ENCODE assay signal across 13 mouse cellular contexts in the genomic region with DNA sequence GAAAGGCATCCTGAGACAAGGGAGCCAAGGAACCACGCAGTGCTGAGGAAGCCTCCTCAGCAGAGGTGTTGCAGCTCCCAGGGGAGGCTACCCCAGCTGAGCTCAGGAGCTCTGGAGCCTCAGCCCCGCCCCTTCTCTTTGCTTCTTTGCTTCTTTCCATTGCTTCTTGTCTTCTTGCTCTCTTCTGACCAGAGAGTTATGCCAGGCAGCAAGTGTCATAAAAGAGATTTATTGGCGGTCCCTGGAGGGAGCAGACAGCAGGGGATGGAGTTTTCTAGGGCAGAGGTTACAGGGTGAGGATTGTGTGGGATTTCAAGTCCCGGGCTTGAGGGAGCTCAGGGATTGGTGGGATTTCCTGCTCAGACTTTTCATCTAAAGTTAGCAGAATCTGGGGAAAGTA.
DNase-seq lines count a peak whose midpoint lies in the region; ATAC-seq lines count a peak whose summit lies in the region.
"Had no signal": no experiment of that assay in that cellular context is flagged by ENCODE, and none has a peak within 500 bp of the region (broad histone marks: within the 10 kb centered on the region; RNA-seq: fewer than 3 reads in every experiment).

No protein-coding gene starts in this region.

- H3K4me3 ChIP-seq in intestine, embryonic 16.5 days (ENCODE audit: low read length) = no peak overlapping the region
- H3K4me3 ChIP-seq in hindbrain, embryonic 16.5 days (ENCODE audit: low read length) = no peak overlapping the region
- H3K4me3 ChIP-seq: forebrain, embryonic 12.5 days; liver, embryonic 15.5 days; megakaryocyte, embryonic 14.5 days had no signal

- no peak overlapping the region for H3K9ac ChIP-seq in intestine, embryonic 16.5 days (ENCODE audit: low read depth, low read length)
- H3K9ac ChIP-seq in hindbrain, embryonic 16.5 days (ENCODE audit: low read depth, low read length) = no peak overlapping the region; the same call in 1 of the 2 replicates
- H3K9ac ChIP-seq: forebrain, embryonic 12.5 days; liver, embryonic 15.5 days had no signal

- peaks cover 11% of the 10 kb centered on the region for H3K4me1 ChIP-seq in intestine, embryonic 16.5 days (ENCODE audit: control insufficient read depth, insufficient read depth, low read length)
- no peaks in the 10 kb centered on the region for H3K4me1 ChIP-seq in hindbrain, embryonic 16.5 days (ENCODE audit: control insufficient read depth, insufficient read depth, low read depth, low read length)
- H3K4me1 ChIP-seq: liver, embryonic 15.5 days; megakaryocyte, embryonic 14.5 days had no signal

- no peak overlapping the region for H3K4me2 ChIP-seq in intestine, embryonic 16.5 days (ENCODE audit: low read depth, low read length)
- H3K4me2 ChIP-seq in hindbrain, embryonic 16.5 days (ENCODE audit: low read length) = no peak overlapping the region
- H3K4me2 ChIP-seq: forebrain, embryonic 12.5 days; liver, embryonic 15.5 days had no signal

- no peaks in the 10 kb centered on the region for H3K9me3 ChIP-seq in intestine, embryonic 16.5 days (ENCODE audit: control insufficient read depth, low read length)
- H3K9me3 ChIP-seq in hindbrain, embryonic 16.5 days (ENCODE audit: control insufficient read depth, low read length) = no peaks in the 10 kb centered on the region
- H3K9me3 ChIP-seq: forebrain, embryonic 12.5 days; liver, embryonic 15.5 days; megakaryocyte, embryonic 14.5 days had no signal

- 17% methylated on average over 4 of the region's 4 CpGs for WGBS in intestine, embryonic 16.5 days
- 30% methylated on average over 4 of the region's 4 CpGs for WGBS in hindbrain, embryonic 16.5 days

- peak; percentile 7 for DNase-seq in embryo, embryonic 10 days (ENCODE audit: low spot score)
- no peak for DNase-seq in embryo, embryonic 9.5 days (ENCODE audit: extremely low spot score)
- DNase-seq in lung, postnatal 10 days = peak; percentile 37
- no peak for DNase-seq in lung, postnatal 36 days
- DNase-seq in mesoderm, embryonic 11.5 days (ENCODE audit: low read depth, low spot score) = peak; percentile 83
- DNase-seq in gastrocnemius, adult 18-20 months (ENCODE audit: low spot score) = no peak
- DNase-seq: B cell, adult 2 months; gastrocnemius, postnatal 36 days had no signal

- H3K36me3 ChIP-seq in intestine, embryonic 16.5 days (ENCODE audit: control insufficient read depth, insufficient read depth, low read length) = no peaks in the 10 kb centered on the region
- H3K36me3 ChIP-seq in hindbrain, embryonic 16.5 days (ENCODE audit: control insufficient read depth, insufficient read depth, low read length) = no peaks in the 10 kb centered on the region
- H3K36me3 ChIP-seq: forebrain, embryonic 12.5 days; liver, embryonic 15.5 days had no signal

- H3K27me3 ChIP-seq in intestine, embryonic 16.5 days (replicated peaks; ENCODE audit: control insufficient read depth, insufficient read depth, low read length) = no peaks in the 10 kb centered on the region
- H3K27me3 ChIP-seq in hindbrain, embryonic 16.5 days (replicated peaks; ENCODE audit: control insufficient read depth, insufficient read depth, low read length) = no peaks in the 10 kb centered on the region
- H3K27me3 ChIP-seq: forebrain, embryonic 12.5 days; liver, embryonic 15.5 days had no signal

- peak; percentile 65 for ATAC-seq in intestine, embryonic 16.5 days
- no peak for ATAC-seq in hindbrain, embryonic 16.5 days

- H3K27ac ChIP-seq in intestine, embryonic 16.5 days (ENCODE audit: low read length) = no peak overlapping the region
- no peak overlapping the region for H3K27ac ChIP-seq in hindbrain, embryonic 16.5 days (ENCODE audit: low read depth, low read length)
- H3K27ac ChIP-seq: forebrain, embryonic 12.5 days; liver, embryonic 15.5 days had no signal

Comparison
In these comparisons a context has a peak if more than half of its experiments do, and no peak if none do; other contexts are left out.
1. DNase-seq: peak in embryo, embryonic 10 days (single experiment), lung, postnatal 10 days (single experiment) and mesoderm, embryonic 11.5 days (single experiment); none in embryo, embryonic 9.5 days (single experiment), lung, postnatal 36 days (single experiment) and gastrocnemius, adult 18-20 months (single experiment).